Mouse (Mus musculus) hindbrain, embryonic 16.5 days (tissue): ENCODE measurements at regions not wholly inside any gene's neighbourhood (a gene's known extent, or its start where the extent isn't known, plus 50 kb on each side); places are given as distances from the start of the nearest gene placed in this dataset.
A peak's percentile ranks its signal among the peaks of the same experiment; 100 is the strongest.

Source experiments
- ATAC-seq: fragments of 200-750 bp; cut with Nextera tagmentation; 2 replicates; pipeline ENCODE4 v1.8.0; 2017; ENCODE audit warnings: moderate TSS enrichment, moderate library complexity
- H3K27ac ChIP-seq: fragments of 300-500 bp; sonication (generic); 2 replicates; pipeline ENCODE4 v1.5.1; 2014; ENCODE audit warnings: low read depth, mild to moderate bottlenecking, control low read depth, low read length, moderate library complexity
- H3K27me3 ChIP-seq: fragments of 300-500 bp; sonication (generic); replicated peaks from 2 replicates; pipeline ENCODE4 v1.6.1; 2014; ENCODE audit warnings: low read length; ENCODE audit not compliant: control insufficient read depth, insufficient read depth
- H3K36me3 ChIP-seq: fragments of 300-500 bp; sonication (generic); 2 replicates; pipeline ENCODE4 v1.6.1; 2014; ENCODE audit warnings: mild to moderate bottlenecking, low read length, moderate library complexity, mixed read lengths; ENCODE audit not compliant: control insufficient read depth, insufficient read depth
- H3K4me1 ChIP-seq: fragments of 300-500 bp; sonication (generic); 2 replicates; pipeline ENCODE4 v1.6.1; 2014; ENCODE audit warnings: low read depth, low read length; ENCODE audit not compliant: control insufficient read depth, insufficient read depth
- H3K4me2 ChIP-seq: fragments of 300-500 bp; sonication (generic); 2 replicates; pipeline ENCODE4 v1.6.1; 2014; ENCODE audit warnings: mild to moderate bottlenecking, low read length, control low read depth, moderate library complexity
- H3K4me3 ChIP-seq: fragments of 300-500 bp; sonication (generic); 2 replicates; pipeline ENCODE4 v1.5.1; 2014; ENCODE audit warnings: mild to moderate bottlenecking, low read length, control low read depth, moderate library complexity
- H3K9ac ChIP-seq: fragments of 300-500 bp; sonication (generic); 2 replicates; pipeline ENCODE4 v1.6.1; 2014; ENCODE audit warnings: low read depth, mild to moderate bottlenecking, control low read depth, low read length, moderate library complexity
- H3K9me3 ChIP-seq: fragments of 300-500 bp; sonication (generic); 2 replicates; pipeline ENCODE4 v1.6.1; 2014; ENCODE audit warnings: mild to moderate bottlenecking, low read length, moderate library complexity; ENCODE audit not compliant: control insufficient read depth
- WGBS: fragments of 180-500 bp; shearing (Covaris S2); extraction: QIAGEN DNeasy Blood & Tissue Kit; methylation state at CpG from one replicate; pipeline ENCODE4 v1.1.7; 2014; 5-methylcytosine and 5-hydroxymethylcytosine counted together

- H3K4me2 ChIP-seq, result no peak overlapping the region
- H3K4me1 ChIP-seq, result no peaks in the 10 kb centered on the region
- no peak overlapping the region for H3K4me3 ChIP-seq
- no peaks in the 10 kb centered on the region for H3K27me3 ChIP-seq
- no peak overlapping the region for H3K9ac ChIP-seq
- WGBS, result 56% methylated on average over 17 of the region's 17 CpGs
- H3K27ac ChIP-seq, result no peak overlapping the region
- peak; percentile 84 for ATAC-seq
- H3K36me3 ChIP-seq, result no peaks in the 10 kb centered on the region
- H3K9me3 ChIP-seq, result no peaks in the 10 kb centered on the region
Measured at GRCm38 (mm10) chr2:52804106-52804825, 53.4 kb upstream of the Fmnl2 start.

GRCm38 (mm10) chr2:52804826-52805149 lies 52.9 kb upstream of the Fmnl2 start:
- no peak for ATAC-seq
- Histone ChIP-seq H3K9ac (no peak overlapping the region), H3K4me3 (no peak overlapping the region), H3K9me3 (no peaks in the 10 kb centered on the region), H3K27ac (no peak overlapping the region), H3K36me3 (no peaks in the 10 kb centered on the region), H3K27me3 (no peaks in the 10 kb centered on the region), H3K4me1 (no peaks in the 10 kb centered on the region), H3K4me2 (no peak overlapping the region)
- 67% methylated on average over 1 of the region's 1 CpGs for WGBS

GRCm38 (mm10) chr2:52807826-52808225 lies 49.8 kb upstream of the Fmnl2 start:
- H3K9ac ChIP-seq, result no peak overlapping the region
- 52% methylated on average over 2 of the region's 2 CpGs for WGBS
- no peaks in the 10 kb centered on the region for H3K4me1 ChIP-seq
- no peak for ATAC-seq
- H3K36me3 ChIP-seq, result no peaks in the 10 kb centered on the region
- H3K27ac ChIP-seq, result no peak overlapping the region
- no peak overlapping the region for H3K4me3 ChIP-seq
- H3K9me3 ChIP-seq, result no peaks in the 10 kb centered on the region
- H3K27me3 ChIP-seq, result no peaks in the 10 kb centered on the region
- no peak overlapping the region for H3K4me2 ChIP-seq
